Mouse (Mus musculus) intestine, postnatal 0 days (tissue): ENCODE measurements around the gene Prr18. TPM values are rescaled to one million over a fixed set of nuclear protein-coding genes. Genes with fewer than 3 reads are reported as not detected.

ENCODE experiments used
- ATAC-seq: fragments of 200-750 bp; cut with Nextera tagmentation; 2 replicates; pipeline ENCODE4 v1.8.0; 2017; ENCODE audit warnings: mild to moderate bottlenecking, moderate TSS enrichment, moderate library complexity
- H3K27ac ChIP-seq: fragments of 300-500 bp; sonication (generic); 2 replicates; pipeline ENCODE4 v1.5.1; 2014; ENCODE audit warnings: mild to moderate bottlenecking, low read depth, low read length, moderate library complexity
- H3K27me3 ChIP-seq: fragments of 300-500 bp; sonication (generic); replicated peaks from 2 replicates; pipeline ENCODE4 v1.6.1; 2014; ENCODE audit warnings: low read length, mixed read lengths; ENCODE audit not compliant: control insufficient read depth, insufficient read depth
- H3K36me3 ChIP-seq: fragments of 300-500 bp; sonication (generic); 2 replicates; pipeline ENCODE4 v1.6.1; 2014; ENCODE audit warnings: mild to moderate bottlenecking, moderate library complexity; ENCODE audit not compliant: control insufficient read depth, insufficient read depth
- H3K4me1 ChIP-seq: fragments of 300-500 bp; sonication (generic); replicated peaks from 2 replicates; pipeline ENCODE4 v1.6.1; 2014; ENCODE audit warnings: antibody characterized with exemption, low read length, mixed read lengths; ENCODE audit not compliant: control insufficient read depth, insufficient read depth
- H3K4me2 ChIP-seq: fragments of 300-500 bp; sonication (generic); replicated peaks from 2 replicates; pipeline ENCODE4 v1.6.1; 2014; ENCODE audit warnings: low read depth, mild to moderate bottlenecking, moderate library complexity
- H3K4me3 ChIP-seq: fragments of 300-500 bp; sonication (generic); 2 replicates; pipeline ENCODE4 v1.5.1; 2014; ENCODE audit warnings: low read depth, low read length
- H3K9ac ChIP-seq: fragments of 300-500 bp; sonication (generic); 2 replicates; pipeline ENCODE4 v1.6.1; 2014; ENCODE audit warnings: mild to moderate bottlenecking, low read depth, low read length
- H3K9me3 ChIP-seq: fragments of 300-500 bp; sonication (generic); 2 replicates; pipeline ENCODE4 v1.6.1; 2016; ENCODE audit warnings: mixed run types; ENCODE audit not compliant: control insufficient read depth
- CTCF ChIP-seq: sonication (generic); IDR thresholded peaks from 2 replicates; pipeline ENCODE4 v1.5.1; 2016; ENCODE audit warnings: low read depth, mild to moderate bottlenecking, control low read depth, antibody characterized with exemption, moderate library complexity
- WGBS: fragments of 180-500 bp; shearing (Covaris S2); extraction: QIAGEN DNeasy Blood & Tissue Kit; methylation state at CpG from one replicate; pipeline ENCODE4 v1.1.7; 2014; 5-methylcytosine and 5-hydroxymethylcytosine counted together
- polyA plus RNA-seq: library from polyadenylated mRNA; unstranded; fragments of >200 nt; fragmentation: Nextera tagmentation; extraction: Ambion mirVana; gene quantifications from 2 replicates; pipeline ENCODE4 v1.2.1, GENCODE M21; 2015

Prr18 gene
- polyA plus RNA-seq, 1 experiment from 2014 or later: 0.35 TPM

DNA sequence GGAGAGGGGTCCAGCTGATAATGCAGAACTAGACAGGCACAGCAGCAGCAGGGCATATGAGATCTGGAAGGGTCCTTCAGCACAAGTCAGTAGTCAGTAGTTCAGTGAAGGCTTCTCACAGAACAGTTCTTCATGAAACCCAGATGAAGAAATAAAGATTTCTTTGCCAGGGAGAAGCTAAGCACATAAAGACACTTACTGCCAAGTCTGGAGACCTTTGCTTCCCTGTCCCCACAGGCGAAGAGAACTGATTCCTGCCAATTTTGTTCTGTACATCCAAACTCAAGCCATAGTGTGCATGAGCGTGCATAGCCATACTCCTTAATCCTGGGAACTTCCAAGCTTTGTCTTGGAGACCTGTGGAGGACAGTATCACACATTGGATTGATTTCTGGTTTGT is 39.0 kb upstream of the Prr18 start:
- no peak for TF ChIP-seq CTCF
- no peaks in the 10 kb centered on the region for H3K4me1 ChIP-seq
- peaks cover 16% of the 10 kb centered on the region; the same call in 1 of the 2 replicates for H3K36me3 ChIP-seq
- no peak overlapping the region for H3K9ac ChIP-seq
- no peak overlapping the region for H3K4me2 ChIP-seq
- no peaks in the 10 kb centered on the region for H3K9me3 ChIP-seq
- no peak overlapping the region for H3K27ac ChIP-seq
- H3K4me3 ChIP-seq: no peak overlapping the region
- no peak for ATAC-seq
- no peaks in the 10 kb centered on the region for H3K27me3 ChIP-seq
- 89% methylated on average over 2 of the region's 2 CpGs for WGBS

DNA sequence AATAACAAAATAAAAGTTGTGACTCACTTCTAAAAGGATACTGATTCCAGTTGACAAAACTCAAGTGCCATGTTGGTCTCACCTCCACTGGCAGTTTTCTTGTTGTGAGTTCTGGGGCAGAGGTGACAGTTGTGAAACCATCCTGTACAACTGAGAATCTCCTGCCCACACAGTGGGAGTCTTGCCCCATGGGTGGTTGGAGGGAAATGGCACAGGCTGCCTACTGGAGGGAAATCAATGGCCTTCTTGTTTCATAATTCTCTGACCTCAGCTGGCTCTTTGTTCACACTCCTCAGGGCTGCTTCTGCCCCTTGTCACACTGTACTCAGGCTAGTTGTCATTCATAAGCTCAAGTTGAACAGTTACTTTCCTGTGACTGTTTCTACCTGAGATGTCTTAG is 37.7 kb upstream of the Prr18 start:
- H3K27me3 ChIP-seq: no peaks in the 10 kb centered on the region
- no peak for ATAC-seq
- H3K4me1 ChIP-seq: no peaks in the 10 kb centered on the region
- H3K9ac ChIP-seq: no peak overlapping the region
- H3K9me3 ChIP-seq: no peaks in the 10 kb centered on the region
- no peak overlapping the region for H3K4me2 ChIP-seq
- no peak overlapping the region for H3K4me3 ChIP-seq
- H3K36me3 ChIP-seq: peaks cover 11% of the 10 kb centered on the region; the same call in 1 of the 2 replicates
- no peak overlapping the region for H3K27ac ChIP-seq
- TF ChIP-seq CTCF: no peak

DNA sequence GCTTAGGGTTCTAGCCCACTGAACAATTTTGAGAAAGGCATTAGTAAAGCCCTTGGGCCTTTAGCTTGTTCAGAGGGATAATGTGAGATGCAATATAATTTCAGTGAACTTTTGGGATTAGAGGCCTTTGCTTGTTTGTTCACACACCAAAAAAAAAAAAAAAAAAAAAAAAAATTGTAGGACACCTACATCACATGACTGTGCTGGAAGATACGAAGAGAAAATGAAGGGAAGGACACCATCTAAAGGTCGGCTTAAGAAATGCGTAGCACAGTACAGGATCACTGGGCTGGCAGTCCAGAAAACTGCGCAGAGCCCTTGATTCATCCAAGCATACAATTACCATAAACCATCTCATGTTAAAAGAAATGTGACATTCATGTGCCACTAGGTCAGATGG is 35.7 kb upstream of the Prr18 start:
- Histone ChIP-seq H3K36me3 (peaks cover 9% of the 10 kb centered on the region; the same call in 1 of the 2 replicates), H3K4me1 (no peaks in the 10 kb centered on the region), H3K4me3 (no peak overlapping the region), H3K4me2 (no peak overlapping the region), H3K27me3 (no peaks in the 10 kb centered on the region), H3K27ac (no peak overlapping the region), H3K9ac (no peak overlapping the region), H3K9me3 (no peaks in the 10 kb centered on the region)
- TF ChIP-seq CTCF: peak; percentile 25; the same call in 1 of the 2 replicates
- WGBS: 81% methylated on average over 4 of the region's 4 CpGs
- no peak for ATAC-seq

DNA sequence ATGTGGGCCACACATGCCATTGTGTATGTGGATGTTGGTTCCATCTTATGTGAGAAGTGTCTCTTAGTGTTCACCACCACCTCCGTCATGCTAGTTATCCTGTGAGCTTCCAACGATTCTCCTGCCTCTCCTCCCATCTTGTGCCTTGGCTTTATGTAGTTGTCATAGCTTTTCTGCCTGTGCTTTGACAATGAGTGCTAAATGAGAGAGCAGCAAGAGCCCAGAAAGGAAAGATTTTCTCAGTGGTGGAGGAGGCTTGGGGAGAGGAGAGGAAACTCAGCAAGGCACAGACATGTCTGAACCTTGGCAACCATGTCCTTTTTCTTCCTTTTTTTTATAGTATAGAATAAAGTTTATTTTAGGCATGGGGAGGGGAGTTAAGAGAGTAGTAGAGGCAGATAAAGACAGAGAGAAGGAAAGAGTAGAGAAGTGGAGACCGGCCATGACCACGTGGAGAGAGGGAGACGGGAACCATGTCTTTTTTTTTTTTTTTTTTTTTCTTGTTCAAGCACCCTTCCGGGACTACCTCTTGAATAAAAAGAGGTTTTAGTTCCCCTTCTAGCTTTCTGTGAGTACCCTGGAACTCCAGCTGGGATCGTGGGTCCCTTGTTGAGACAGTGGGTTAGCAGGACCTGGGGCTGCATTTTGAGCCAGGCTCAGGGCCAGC is 34.4 kb upstream of the Prr18 start:
- no peak overlapping the region for H3K4me2 ChIP-seq
- no peak overlapping the region for H3K27ac ChIP-seq
- no peaks in the 10 kb centered on the region for H3K4me1 ChIP-seq
- no peak for TF ChIP-seq CTCF
- H3K9ac ChIP-seq: no peak overlapping the region
- no peaks in the 10 kb centered on the region for H3K9me3 ChIP-seq
- peaks cover 6% of the 10 kb centered on the region; the same call in 1 of the 2 replicates for H3K36me3 ChIP-seq
- WGBS: 65% methylated on average over 7 of the region's 7 CpGs
- H3K4me3 ChIP-seq: no peak overlapping the region
- H3K27me3 ChIP-seq: no peaks in the 10 kb centered on the region
- ATAC-seq: no peak

DNA sequence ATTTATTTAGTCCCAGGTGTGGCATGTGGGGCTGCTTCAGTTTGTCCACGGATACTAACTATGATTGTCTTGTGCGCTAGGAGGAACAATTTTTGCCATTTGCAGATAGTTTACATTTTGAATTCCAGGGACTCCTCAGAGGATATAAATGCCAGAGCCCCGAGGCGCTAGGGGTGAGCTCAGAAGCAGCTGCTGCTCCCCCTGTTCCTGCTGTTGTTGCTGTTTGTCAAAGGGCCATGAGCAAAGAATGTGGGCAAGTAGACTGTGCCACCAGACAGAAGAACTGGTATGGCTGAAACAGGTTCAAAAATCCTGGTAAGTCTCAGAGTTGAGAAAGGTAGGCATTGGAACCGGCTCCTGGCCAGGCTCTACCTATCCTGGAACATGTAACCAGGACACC is 33.6 kb upstream of the Prr18 start:
- Histone ChIP-seq H3K4me3 (no peak overlapping the region), H3K27me3 (no peaks in the 10 kb centered on the region), H3K36me3 (no peaks in the 10 kb centered on the region), H3K27ac (no peak overlapping the region), H3K4me1 (no peaks in the 10 kb centered on the region), H3K9me3 (no peaks in the 10 kb centered on the region), H3K4me2 (no peak overlapping the region), H3K9ac (no peak overlapping the region)
- no peak for ATAC-seq
- TF ChIP-seq CTCF: no peak
- WGBS: 46% methylated on average over 5 of the region's 5 CpGs

DNA sequence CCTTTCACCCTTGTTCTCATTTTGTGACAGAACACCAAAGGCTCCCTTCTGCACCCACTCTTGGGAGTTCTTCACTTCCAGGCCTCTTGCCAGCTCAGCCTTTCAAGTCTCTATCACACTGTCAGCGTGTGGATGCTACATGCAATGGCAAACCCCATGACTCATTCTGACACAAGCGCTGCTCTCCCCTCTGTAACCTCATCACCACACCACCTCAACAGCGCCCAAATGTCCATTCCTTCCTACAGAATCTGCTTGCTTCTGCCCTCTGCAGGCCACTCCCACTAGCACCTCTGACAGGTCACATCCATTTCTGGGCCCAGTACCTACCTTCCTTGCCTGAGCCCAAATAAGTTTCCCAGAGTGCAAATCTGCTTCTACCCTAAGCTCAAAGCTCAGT is 31.5 kb upstream of the Prr18 start:
- Histone ChIP-seq H3K4me1 (no peaks in the 10 kb centered on the region), H3K36me3 (no peaks in the 10 kb centered on the region), H3K9me3 (no peaks in the 10 kb centered on the region), H3K27me3 (no peaks in the 10 kb centered on the region), H3K9ac (no peak overlapping the region), H3K27ac (no peak overlapping the region), H3K4me2 (no peak overlapping the region), H3K4me3 (no peak overlapping the region)
- no peak for ATAC-seq
- WGBS: 30% methylated on average over 3 of the region's 3 CpGs
- peak; percentile 58 for TF ChIP-seq CTCF
